Mouse (Mus musculus) heart, postnatal 0 days (tissue): ENCODE data around the gene Rgs14.

Experiments
- CTCF ChIP-seq: IDR thresholded peaks from 2 replicates; pipeline ENCODE4 v1.5.1; 2016; ENCODE audit warnings: antibody characterized with exemption, control low read depth, low read depth
- EP300 ChIP-seq: IDR thresholded peaks from 2 replicates; pipeline ENCODE4 v1.6.1; 2016; ENCODE audit warnings: antibody characterized with exemption, low read depth

DNA sequence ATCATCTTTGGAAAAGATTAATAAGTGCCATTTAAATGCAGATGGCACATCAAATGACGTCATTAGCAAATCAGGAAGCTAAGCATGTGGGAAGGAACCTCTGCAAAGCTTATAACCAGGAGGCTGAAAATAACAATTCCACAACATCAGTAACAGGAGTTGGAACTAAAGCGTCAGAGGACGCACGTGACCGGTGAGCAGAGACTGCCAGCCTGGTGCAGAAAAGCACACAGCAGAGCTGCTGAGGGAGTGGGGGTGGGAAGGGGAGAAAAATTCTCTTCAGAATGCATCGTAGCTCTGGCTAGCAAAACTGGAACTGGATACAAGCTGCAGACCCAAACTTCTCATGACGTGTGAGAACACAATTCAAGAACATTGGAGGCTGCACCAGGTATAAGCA lies 25.2 kb upstream of the Rgs14 start:
- TF ChIP-seq CTCF (no peak), EP300 (no peak)
